ENCODE assay signal across 18 mouse cellular contexts in genomic region chr6:86050586-86051268, GRCm38 (mm10). TPM values are rescaled to one million over a fixed set of nuclear protein-coding genes. Genes with fewer than 3 reads are reported as not detected.
DNase-seq lines count a peak whose midpoint lies in the region; ATAC-seq and TF ChIP-seq lines count a peak whose summit lies in the region.
"Had no signal": no experiment of that assay in that cellular context is flagged by ENCODE, and none has a peak within 500 bp of the region (broad histone marks: within the 10 kb centered on the region; RNA-seq: fewer than 3 reads in every experiment).

No protein-coding gene starts in this region.

- H3K4me3 ChIP-seq in forebrain, embryonic 14.5 days (ENCODE audit: low read depth, low read length) = no peak overlapping the region
- H3K4me3 ChIP-seq in hindbrain, embryonic 11.5 days (ENCODE audit: low read depth, low read length) = no peak overlapping the region
- H3K4me3 ChIP-seq in lung, embryonic 16.5 days (ENCODE audit: low read length) = no peak overlapping the region
- H3K4me3 ChIP-seq in midbrain, postnatal 0 days (ENCODE audit: low read depth, low read length) = no peak overlapping the region
- H3K4me3 ChIP-seq in kidney, embryonic 14.5 days (ENCODE audit: low read length) = no peak overlapping the region
- H3K4me3 ChIP-seq: embryonic facial prominence, embryonic 15.5 days; heart, embryonic 12.5 days; limb, embryonic 13.5 days had no signal

- no peaks in the 10 kb centered on the region for H3K9me3 ChIP-seq in forebrain, embryonic 14.5 days (replicated peaks; ENCODE audit: control insufficient read depth, low read length)
- H3K9me3 ChIP-seq in hindbrain, embryonic 11.5 days (ENCODE audit: control insufficient read depth, low read length) = no peaks in the 10 kb centered on the region
- H3K9me3 ChIP-seq in lung, embryonic 16.5 days (ENCODE audit: control insufficient read depth, low read length) = no peaks in the 10 kb centered on the region
- H3K9me3 ChIP-seq in midbrain, postnatal 0 days (ENCODE audit: low read length) = no peaks in the 10 kb centered on the region
- no peaks in the 10 kb centered on the region for H3K9me3 ChIP-seq in kidney, embryonic 14.5 days (ENCODE audit: control insufficient read depth, low read length)
- H3K9me3 ChIP-seq: embryonic facial prominence, embryonic 15.5 days; heart, embryonic 12.5 days; limb, embryonic 13.5 days had no signal

- H3K27me3 ChIP-seq in forebrain, embryonic 14.5 days (replicated peaks; ENCODE audit: control insufficient read depth, insufficient read depth, low read length) = no peaks in the 10 kb centered on the region
- H3K27me3 ChIP-seq in hindbrain, embryonic 11.5 days (ENCODE audit: control insufficient read depth, insufficient read depth, low read length) = no peaks in the 10 kb centered on the region
- no peaks in the 10 kb centered on the region for H3K27me3 ChIP-seq in lung, embryonic 16.5 days (ENCODE audit: control insufficient read depth, insufficient read depth, low read depth, low read length)
- H3K27me3 ChIP-seq in midbrain, postnatal 0 days (ENCODE audit: insufficient read depth, low read length) = no peaks in the 10 kb centered on the region
- no peaks in the 10 kb centered on the region; the same call in 1 of the 2 replicates for H3K27me3 ChIP-seq in kidney, embryonic 14.5 days (ENCODE audit: control insufficient read depth, insufficient read depth, low read length)
- H3K27me3 ChIP-seq: CH12.LX; embryonic facial prominence, embryonic 15.5 days; heart, embryonic 12.5 days; limb, embryonic 13.5 days had no signal

- H3K36me3 ChIP-seq in forebrain, embryonic 14.5 days (ENCODE audit: control insufficient read depth, insufficient read depth, low read length) = no peaks in the 10 kb centered on the region
- H3K36me3 ChIP-seq in hindbrain, embryonic 11.5 days (ENCODE audit: control insufficient read depth, insufficient read depth, low read length) = no peaks in the 10 kb centered on the region
- no peaks in the 10 kb centered on the region for H3K36me3 ChIP-seq in lung, embryonic 16.5 days (ENCODE audit: control insufficient read depth, insufficient read depth, low read length)
- no peaks in the 10 kb centered on the region for H3K36me3 ChIP-seq in midbrain, postnatal 0 days (ENCODE audit: insufficient read depth, low read length)
- H3K36me3 ChIP-seq in kidney, embryonic 14.5 days (ENCODE audit: control insufficient read depth, insufficient read depth, low read length) = no peaks in the 10 kb centered on the region
- H3K36me3 ChIP-seq: embryonic facial prominence, embryonic 15.5 days; heart, embryonic 12.5 days; limb, embryonic 13.5 days had no signal

- peak overlapping the region; percentile 98 for H3K27ac ChIP-seq in forebrain, embryonic 14.5 days (ENCODE audit: low read depth, low read length)
- peak overlapping the region; percentile 92 for H3K27ac ChIP-seq in hindbrain, embryonic 11.5 days (ENCODE audit: low read depth, low read length)
- H3K27ac ChIP-seq in lung, embryonic 16.5 days (ENCODE audit: low read length) = 0 out of 2 replicates have a peak overlapping the region, but pooled peaks have one; percentile 29
- peak overlapping the region; percentile 98 for H3K27ac ChIP-seq in midbrain, postnatal 0 days (ENCODE audit: low read depth, low read length)
- no peak overlapping the region for H3K27ac ChIP-seq in kidney, embryonic 14.5 days (ENCODE audit: low read depth, low read length)
- H3K27ac ChIP-seq: embryonic facial prominence, embryonic 15.5 days; limb, embryonic 13.5 days; macrophage had no signal

- ATAC-seq in forebrain, embryonic 14.5 days = no peak
- no peak for ATAC-seq in hindbrain, embryonic 11.5 days (ENCODE audit: low FRiP score)
- ATAC-seq in lung, embryonic 16.5 days (ENCODE audit: low read depth) = peak; percentile 72
- no peak for ATAC-seq in midbrain, postnatal 0 days (ENCODE audit: low FRiP score)
- no peak for ATAC-seq in kidney, embryonic 14.5 days (ENCODE audit: low FRiP score, low TSS enrichment)
- ATAC-seq: inflammation-experienced regulatory T-cells, adult 6 months; Patski had no signal

- WGBS in forebrain, embryonic 14.5 days = 51% methylated on average over 6 of the region's 6 CpGs
- 62% methylated on average over 6 of the region's 6 CpGs for WGBS in hindbrain, embryonic 11.5 days
- WGBS in lung, embryonic 16.5 days = 40% methylated on average over 6 of the region's 6 CpGs
- WGBS in midbrain, postnatal 0 days = 32% methylated on average over 6 of the region's 6 CpGs
- 57% methylated on average over 6 of the region's 6 CpGs for WGBS in kidney, embryonic 14.5 days

- H3K4me1 ChIP-seq in forebrain, embryonic 14.5 days (ENCODE audit: control insufficient read depth, insufficient read depth, low read length) = peaks cover 39% of the 10 kb centered on the region
- H3K4me1 ChIP-seq in hindbrain, embryonic 11.5 days (replicated peaks; ENCODE audit: control insufficient read depth, insufficient read depth, low read length) = peaks cover 23% of the 10 kb centered on the region
- no peaks in the 10 kb centered on the region; the same call in 1 of the 2 replicates for H3K4me1 ChIP-seq in lung, embryonic 16.5 days (replicated peaks; ENCODE audit: control insufficient read depth, insufficient read depth, low read length)
- H3K4me1 ChIP-seq in midbrain, postnatal 0 days (ENCODE audit: insufficient read depth, low read length) = peaks cover 23% of the 10 kb centered on the region
- H3K4me1 ChIP-seq in kidney, embryonic 14.5 days (ENCODE audit: control insufficient read depth, insufficient read depth, low read length) = no peaks in the 10 kb centered on the region
- H3K4me1 ChIP-seq: embryonic facial prominence, embryonic 15.5 days; limb, embryonic 13.5 days had no signal

- no peak for DNase-seq in forebrain, embryonic 14.5 days (ENCODE audit: low spot score)
- DNase-seq in hindbrain, embryonic 11.5 days (ENCODE audit: low spot score) = no peak
- no peak for DNase-seq in midbrain, postnatal 0 days (ENCODE audit: low spot score)
- no peak for DNase-seq in heart, adult 8-10 months (ENCODE audit: low spot score)
- DNase-seq in embryo, embryonic 10 days (ENCODE audit: low spot score) = no peak
- no peak for DNase-seq in T-cell, adult 2 months (ENCODE audit: low spot score)
- DNase-seq: adrenal gland, adult 8-10 months had no signal

- no peak for TF ChIP-seq CTCF in midbrain, postnatal 0 days (IDR thresholded peaks at IDR 0.05)

- H3K9ac ChIP-seq in forebrain, embryonic 14.5 days (ENCODE audit: low read length) = no peak overlapping the region; the same call in 1 of the 2 replicates
- no peak overlapping the region for H3K9ac ChIP-seq in hindbrain, embryonic 11.5 days (ENCODE audit: low read depth, low read length)
- H3K9ac ChIP-seq in lung, embryonic 16.5 days (ENCODE audit: low read length) = no peak overlapping the region
- no peak overlapping the region; the same call in 1 of the 2 replicates for H3K9ac ChIP-seq in midbrain, postnatal 0 days (replicated peaks; ENCODE audit: low read length, poor library complexity, severe bottlenecking)
- H3K9ac ChIP-seq in kidney, embryonic 14.5 days (ENCODE audit: low read depth, low read length) = no peak overlapping the region
- H3K9ac ChIP-seq: embryonic facial prominence, embryonic 15.5 days; heart, embryonic 12.5 days; limb, embryonic 13.5 days had no signal

- no peak overlapping the region for H3K4me2 ChIP-seq in forebrain, embryonic 14.5 days (ENCODE audit: low read length)
- no peak overlapping the region for H3K4me2 ChIP-seq in hindbrain, embryonic 11.5 days (replicated peaks; ENCODE audit: low read depth, low read length)
- peak overlapping the region; percentile 16; the same call in 1 of the 2 replicates for H3K4me2 ChIP-seq in lung, embryonic 16.5 days (ENCODE audit: low read depth, low read length)
- H3K4me2 ChIP-seq in midbrain, postnatal 0 days (ENCODE audit: low read depth, low read length, poor library complexity, severe bottlenecking) = no peak overlapping the region
- no peak overlapping the region for H3K4me2 ChIP-seq in kidney, embryonic 14.5 days (replicated peaks; ENCODE audit: low read depth, low read length)
- H3K4me2 ChIP-seq: embryonic facial prominence, embryonic 15.5 days; heart, embryonic 12.5 days; limb, embryonic 13.5 days had no signal

RNA-seq across cellular contexts. Expression of gene Add2, which starts 22.2 kb away (rescaled TPM):
- 108 and 134 TPM in 2 replicates for polyA plus RNA-seq in forebrain, embryonic 14.5 days (2014; fragmentation: Nextera tagmentation; extraction: Ambion mirVana)
- 67.2 and 68.4 TPM in 2 replicates for polyA plus RNA-seq in hindbrain, embryonic 11.5 days (2014; fragmentation: Nextera tagmentation; extraction: Ambion mirVana)
- 3.3 and 3.4 TPM in 2 replicates for polyA plus RNA-seq in lung, embryonic 16.5 days (2015; fragmentation: Nextera tagmentation; extraction: Ambion mirVana)
- 159 and 196 TPM in 2 replicates for total RNA-seq in midbrain, postnatal 0 days (2014; rRNA removed)
- polyA plus RNA-seq in midbrain, postnatal 0 days (2015; fragmentation: Nextera tagmentation; extraction: Ambion mirVana) = 118 and 124 TPM in 2 replicates
- under 1 TPM; 0.12 to 0.38 (median 0.20) TPM for total RNA-seq in heart, adult 8-10 months (2022)
- 1.9 and 2.6 TPM in 2 replicates for polyA plus RNA-seq in kidney, embryonic 14.5 days (2014; fragmentation: Nextera tagmentation; extraction: Ambion mirVana)
- total RNA-seq: CH12.LX had no signal
- polyA plus RNA-seq: inflammation-experienced regulatory T-cells, adult 6 months; macrophage had no signal

RNA-seq across cellular contexts. Expression of gene Figla, which starts 34.8 kb away (rescaled TPM):
- not detected in 2 replicates for polyA plus RNA-seq in forebrain, embryonic 14.5 days (2014; fragmentation: Nextera tagmentation; extraction: Ambion mirVana)
- polyA plus RNA-seq in hindbrain, embryonic 11.5 days (2014; fragmentation: Nextera tagmentation; extraction: Ambion mirVana) = not detected in 2 replicates
- not detected in 2 replicates for polyA plus RNA-seq in lung, embryonic 16.5 days (2015; fragmentation: Nextera tagmentation; extraction: Ambion mirVana)
- total RNA-seq in midbrain, postnatal 0 days (2014; rRNA removed) = not detected in 2 replicates
- not detected in 2 replicates for polyA plus RNA-seq in midbrain, postnatal 0 days (2015; fragmentation: Nextera tagmentation; extraction: Ambion mirVana)
- not detected for total RNA-seq in heart, adult 8-10 months (2022)
- not detected in 2 replicates for polyA plus RNA-seq in kidney, embryonic 14.5 days (2014; fragmentation: Nextera tagmentation; extraction: Ambion mirVana)
- total RNA-seq: adrenal gland, adult 8-10 months; CH12.LX; layer of hippocampus, postnatal 25 days had no signal
- polyA plus RNA-seq: embryonic facial prominence, embryonic 15.5 days; heart, embryonic 12.5 days; inflammation-experienced regulatory T-cells, adult 6 months; limb, embryonic 13.5 days; macrophage; Patski; small intestine, adult 2 months had no signal

Comparison
In these comparisons a context has a peak if more than half of its experiments do, and no peak if none do; other contexts are left out.
1. RNA of gene Add2, which starts 22.2 kb away (polyA plus RNA-seq): 118 to 124 TPM in midbrain, postnatal 0 days, 108 to 134 TPM in forebrain, embryonic 14.5 days and 67.2 to 68.4 TPM in hindbrain, embryonic 11.5 days; 3.3 to 3.4 TPM in lung, embryonic 16.5 days and 1.9 to 2.6 TPM in kidney, embryonic 14.5 days; every median in the first group is over 10 times any median in the second.